Mouse (Mus musculus): Measurements from ENCODE around the gene Smim8. TPM values are rescaled to one million over a fixed set of nuclear protein-coding genes. Genes with fewer than 3 reads are reported as not detected.
"Not testable (repeated sequence)": the region's sequence is repeated elsewhere in the genome, so short reads cannot be mapped to it uniquely, and the experiment has no call there.

Gene Smim8
- 10 to 100 TPM; 19.4 to 23.6 TPM for total RNA-seq (2021)
- 0.57 and 0.80 TPM in 2 replicates for polyA plus RNA-seq (2012; rRNA removed)
- long read RNA-seq, transcript Smim8-201 (3 exons, 786 nt), result major isoform, 12 of 17 reads
- long read RNA-seq, partial matches to known transcripts, result 2 of 17 reads
- long read RNA-seq, other reads (novel, unspliced or antisense), result 0 of 17 reads

- DNase-seq, result peak; percentile 94
Observed at GRCm38 (mm10) chr4:34777677-34778527, at the start of gene Smim8. Smim8 (minus strand) TSS chr4:34778423.

GRCm38 (mm10) chr4:34823901-34824300 lies 45.7 kb upstream of the Smim8 start:
- DNase-seq, result no peak

- no peak for DNase-seq
Observed at GRCm38 (mm10) chr4:34819904-34820303, 41.7 kb upstream of the Smim8 start.

- DNase-seq, result no peak
Observed at GRCm38 (mm10) chr4:34801166-34802034, 23.2 kb upstream of the Smim8 start.

GRCm38 (mm10) chr4:34798005-34798404 lies 19.8 kb upstream of the Smim8 start:
- DNase-seq, result no peak

- no peak for DNase-seq
Observed at GRCm38 (mm10) chr4:34797294-34797983, 19.2 kb upstream of the Smim8 start.

GRCm38 (mm10) chr4:34796294-34796693 lies 18.1 kb upstream of the Smim8 start:
- DNase-seq, result no peak

- no peak for DNase-seq
Observed at GRCm38 (mm10) chr4:34786476-34786875, 8.3 kb upstream of the Smim8 start.

- no peak for DNase-seq
Observed at GRCm38 (mm10) chr4:34785646-34786045, 7.4 kb upstream of the Smim8 start.

- no peak for DNase-seq
Observed at GRCm38 (mm10) chr4:34784865-34785264, 6.6 kb upstream of the Smim8 start.

- no peak for DNase-seq
Observed at GRCm38 (mm10) chr4:34782730-34783129, 4.5 kb upstream of the Smim8 start.

GRCm38 (mm10) chr4:34771652-34772371 lies 6.4 kb downstream of the Smim8 start:
- DNase-seq, result no peak

- no peak for DNase-seq
Observed at GRCm38 (mm10) chr4:34756163-34756562, 22.1 kb downstream of the Smim8 start, which contains the start of gene Gm136. Gm136 (minus strand) TSS chr4:34756263.

- peak; percentile 44 for DNase-seq
Observed at GRCm38 (mm10) chr4:34749236-34749635, 29.0 kb downstream of the Smim8 start.

GRCm38 (mm10) chr4:34734461-34734860 lies 43.8 kb downstream of the Smim8 start:
- DNase-seq, result no peak

- not testable (repeated sequence) for DNase-seq
Observed at GRCm38 (mm10) chr4:34733415-34733814, 44.8 kb downstream of the Smim8 start.

GRCm38 (mm10) chr4:34729851-34730341 lies 48.3 kb downstream of the Smim8 start, which contains the start of gene Cfap206:
Cfap206 (minus strand) TSS chr4:34730206.
- DNase-seq, result peak; percentile 88

- DNase-seq, result not testable (repeated sequence)
Observed at GRCm38 (mm10) chr4:34725710-34726109, 52.5 kb downstream of the Smim8 start.

- no peak for DNase-seq
Observed at GRCm38 (mm10) chr4:34724306-34724705, 53.9 kb downstream of the Smim8 start.

- no peak for DNase-seq
Observed at GRCm38 (mm10) chr4:34723186-34723585, 55.0 kb downstream of the Smim8 start.
